Mouse (Mus musculus) limb, embryonic 14.5 days (tissue): ENCODE data around the gene Meis3. TPM values are rescaled to one million over a fixed set of nuclear protein-coding genes. Genes with fewer than 3 reads are reported as not detected.

Experiments used
- ATAC-seq: fragments of 200-750 bp; cut with Nextera tagmentation; 2 replicates; pipeline ENCODE4 v1.8.0; 2017; ENCODE audit warnings: low read depth, moderate number of reproducible peaks, moderate TSS enrichment; ENCODE audit not compliant: low FRiP score
- DNase-seq: peaks from one replicate; pipeline ENCODE4 v3.0.0-alpha.2; 2015; ENCODE audit warnings: low spot score
- H3K27ac ChIP-seq: fragments of 300-500 bp; sonication (generic); replicated peaks from 2 replicates; pipeline ENCODE4 v1.5.1; 2014; ENCODE audit warnings: low read depth, mild to moderate bottlenecking, low read length, moderate library complexity, mixed read lengths
- H3K27me3 ChIP-seq: fragments of 300-500 bp; sonication (generic); 2 replicates; pipeline ENCODE4 v1.6.1; 2014; ENCODE audit warnings: low read length, mixed read lengths; ENCODE audit not compliant: control insufficient read depth, insufficient read depth
- H3K36me3 ChIP-seq: fragments of 300-500 bp; sonication (generic); 2 replicates; pipeline ENCODE4 v1.6.1; 2014; ENCODE audit warnings: mild to moderate bottlenecking, low read length, moderate library complexity, mixed read lengths; ENCODE audit not compliant: control insufficient read depth, insufficient read depth
- H3K4me1 ChIP-seq: fragments of 300-500 bp; sonication (generic); 2 replicates; pipeline ENCODE4 v1.6.1; 2014; ENCODE audit warnings: antibody characterized with exemption, low read length, mixed read lengths; ENCODE audit not compliant: control insufficient read depth, insufficient read depth
- H3K4me2 ChIP-seq: fragments of 300-500 bp; sonication (generic); replicated peaks from 2 replicates; pipeline ENCODE4 v1.6.1; 2014; ENCODE audit warnings: low read depth, mild to moderate bottlenecking, low read length, moderate library complexity; ENCODE audit not compliant: severe bottlenecking
- H3K4me3 ChIP-seq: fragments of 300-500 bp; sonication (generic); replicated peaks from 2 replicates; pipeline ENCODE4 v1.5.1; 2014; ENCODE audit warnings: low read length
- H3K9ac ChIP-seq: fragments of 300-500 bp; sonication (generic); 2 replicates; pipeline ENCODE4 v1.6.1; 2014; ENCODE audit warnings: mild to moderate bottlenecking, low read depth, low read length, moderate library complexity; ENCODE audit not compliant: severe bottlenecking
- H3K9me3 ChIP-seq: fragments of 300-500 bp; sonication (generic); 2 replicates; pipeline ENCODE4 v1.6.1; 2016; ENCODE audit warnings: low read length; ENCODE audit not compliant: control insufficient read depth
- POLR2A ChIP-seq: fragments of 200-500 bp; IDR thresholded peaks from 2 replicates; pipeline ENCODE4 v1.8.0; 2012; ENCODE audit warnings: inconsistent platforms, mild to moderate bottlenecking, moderate library complexity, borderline replicate concordance; ENCODE audit not compliant: insufficient read depth, insufficient read length; ENCODE audit errors: extremely low read depth
- WGBS: fragments of 180-500 bp; shearing (Covaris S2); extraction: QIAGEN DNeasy Blood & Tissue Kit; methylation state at CpG from one replicate; pipeline ENCODE4 v1.1.7; 2014; 5-methylcytosine and 5-hydroxymethylcytosine counted together
- polyA plus RNA-seq, 2 experiments: library from polyadenylated mRNA; depleted of rRNA in 1 of 2; stranded (reverse) in 1 of 2; unstranded in 1 of 2; fragments of >200 nt; fragmentation: Nextera tagmentation in 1 of 2; extraction: Ambion mirVana in 1 of 2; gene quantifications; 2 replicates each; pipeline versions ENCODE4 v1.2.1 to v1.2.3; 2012 to 2014

Meis3 gene
- polyA plus RNA-seq (2012; rRNA removed) (29.3 and 34.2 TPM in 2 replicates), polyA plus RNA-seq (2014; fragmentation: Nextera tagmentation; extraction: Ambion mirVana) (15.1 and 16.2 TPM in 2 replicates)

DNA sequence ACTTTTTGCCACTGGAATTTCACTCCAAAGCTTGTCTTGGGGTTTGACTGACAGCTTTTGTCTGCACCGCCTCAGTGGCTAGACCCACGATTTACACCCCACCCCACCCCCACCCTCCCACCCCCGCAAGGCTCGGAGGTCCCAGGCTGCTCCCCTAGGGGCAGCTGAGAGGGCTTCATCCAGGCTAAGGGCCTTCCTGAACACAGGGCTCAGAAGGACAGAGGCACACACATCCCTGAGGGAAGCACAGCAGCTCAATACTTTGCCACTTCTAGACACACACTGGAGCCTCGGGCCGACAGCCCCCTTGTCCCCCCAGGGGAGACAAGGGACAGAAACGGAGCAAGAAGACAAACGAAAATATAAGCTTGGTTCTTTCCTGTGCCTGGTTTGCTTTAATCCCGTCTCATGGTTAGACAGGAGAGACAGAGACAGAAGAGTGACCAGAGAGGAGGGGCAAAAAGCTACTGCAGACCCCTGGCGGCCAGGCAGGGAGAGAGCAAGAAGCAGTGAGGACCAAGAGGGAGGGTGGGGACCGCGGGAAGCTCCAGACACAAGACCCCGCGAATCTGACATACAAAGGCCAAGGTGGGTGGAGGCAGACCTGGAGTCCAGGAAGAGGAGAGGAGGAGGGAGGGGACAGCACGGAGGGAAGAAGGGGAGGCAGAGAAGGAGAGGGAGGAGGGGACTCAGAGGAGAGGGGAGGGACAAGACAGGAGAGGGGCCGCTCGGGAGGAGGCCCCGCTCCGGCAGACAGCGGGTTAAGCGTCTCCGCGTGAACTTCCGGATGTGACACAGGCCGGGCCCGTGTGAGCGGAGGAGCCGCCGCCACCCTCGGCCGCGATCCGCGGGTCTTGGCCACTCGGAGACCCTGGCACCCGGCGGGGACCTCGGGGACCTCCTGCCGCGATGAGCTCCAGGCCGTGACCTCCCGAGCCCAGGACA is at the start of gene Meis3:
Gene Meis3 (plus strand): TSS at position 494 of the 945 bp plus-strand sequence.
- DNase-seq (peak; percentile 40), ATAC-seq (peak; percentile 69)
- TF ChIP-seq POLR2A, result no peak
- Histone ChIP-seq H3K9me3 (no peaks in the 10 kb centered on the region), H3K27ac (no peak within 1 kb of the TSS), H3K36me3 (no peaks in the 10 kb centered on the region), H3K27me3 (peaks cover 23% of the 10 kb centered on the region; the same call in 1 of the 2 replicates), H3K4me1 (no peaks in the 10 kb centered on the region), H3K4me2 (peak within 1 kb of the TSS; percentile 71), H3K4me3 (peak within 1 kb of the TSS; percentile 49), H3K9ac (peak within 1 kb of the TSS; percentile 61)
- 1% methylated on average over 35 of the region's 42 CpGs for WGBS

DNA sequence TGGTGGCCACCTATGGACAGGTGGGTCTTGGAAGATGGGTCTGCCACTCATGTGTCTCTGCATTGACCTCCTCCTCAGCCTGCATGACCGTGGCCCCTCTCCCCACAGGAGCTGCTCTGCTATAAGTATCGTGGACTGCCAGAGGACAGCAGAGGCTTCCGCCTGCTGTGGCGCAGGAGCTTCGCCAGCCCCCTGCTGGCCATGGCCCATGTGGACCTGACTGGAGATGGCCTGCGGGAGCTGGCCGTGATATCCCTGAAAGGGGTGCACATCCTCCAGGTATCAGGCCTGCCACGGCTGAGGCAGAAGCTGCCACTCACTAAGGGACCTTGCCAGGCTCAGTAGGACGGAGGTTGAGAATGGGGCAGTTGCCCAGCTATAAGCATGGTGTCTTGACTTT is 49.1 kb upstream of the Meis3 start:
- no peak overlapping the region for H3K9ac ChIP-seq
- H3K36me3 ChIP-seq, result peaks cover 13% of the 10 kb centered on the region
- peaks cover 5% of the 10 kb centered on the region; the same call in 1 of the 2 replicates for H3K4me1 ChIP-seq
- DNase-seq (no peak), ATAC-seq (no peak)
- no peak overlapping the region for H3K4me2 ChIP-seq
- H3K9me3 ChIP-seq, result no peaks in the 10 kb centered on the region
- H3K4me3 ChIP-seq, result no peak overlapping the region
- H3K27ac ChIP-seq, result no peak overlapping the region
- whole genome bisulfite sequencing, result 80% methylated on average over 9 of the region's 9 CpGs
- H3K27me3 ChIP-seq, result no peaks in the 10 kb centered on the region; the same call in 1 of the 2 replicates
- TF ChIP-seq POLR2A, result no peak

DNA sequence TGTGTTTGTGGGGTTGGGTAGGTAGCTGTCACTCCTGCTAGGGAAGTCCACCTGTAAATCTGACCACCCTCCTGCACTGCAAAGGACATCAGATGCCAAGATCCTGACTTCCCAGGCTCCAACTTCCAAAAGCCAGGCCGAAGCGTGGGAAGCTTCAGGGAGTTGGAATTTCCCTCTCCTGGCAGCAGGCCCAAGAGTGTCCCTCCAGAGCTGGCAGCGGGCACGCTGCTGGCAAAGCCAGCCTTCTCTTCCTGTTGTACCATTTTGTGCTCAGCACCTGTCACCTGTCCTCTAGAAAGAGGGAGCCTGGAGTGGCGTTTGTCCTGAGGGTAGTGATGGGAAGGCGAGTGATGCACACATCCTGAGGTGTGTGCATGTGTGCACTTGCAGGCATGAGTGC is 46.5 kb upstream of the Meis3 start:
- no peak overlapping the region for H3K4me3 ChIP-seq
- WGBS, result 86% methylated on average over 6 of the region's 6 CpGs
- H3K36me3 ChIP-seq, result peaks cover 10% of the 10 kb centered on the region

DNA sequence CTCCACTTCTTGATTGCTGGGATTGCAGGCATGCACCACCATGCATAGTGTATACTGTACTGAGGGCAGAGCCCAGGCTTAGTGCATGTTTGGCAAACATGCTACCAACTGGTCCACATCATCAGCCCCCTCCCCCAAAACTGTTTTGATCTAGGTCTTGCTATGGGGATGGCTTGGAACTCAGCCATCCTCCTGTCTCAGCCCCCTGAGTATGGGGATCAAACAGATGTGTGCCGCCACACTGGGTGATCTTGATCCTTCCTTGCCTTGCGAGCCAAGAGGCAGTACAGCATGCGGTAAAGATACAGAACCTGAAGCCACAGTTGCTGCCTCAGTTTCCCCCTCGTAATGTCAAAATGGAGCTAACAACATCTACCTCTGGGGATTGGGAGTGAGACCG is 46.0 kb upstream of the Meis3 start:
- no peak for ATAC-seq
- no peak for DNase-seq
- TF ChIP-seq POLR2A, result no peak
- WGBS, result 65% methylated on average over 5 of the region's 5 CpGs
- H3K27me3 ChIP-seq, result no peaks in the 10 kb centered on the region; the same call in 1 of the 2 replicates
- H3K4me2 ChIP-seq, result no peak overlapping the region
- peaks cover 5% of the 10 kb centered on the region for H3K36me3 ChIP-seq
- H3K9ac ChIP-seq, result no peak overlapping the region
- H3K4me1 ChIP-seq, result peaks cover 12% of the 10 kb centered on the region
- H3K9me3 ChIP-seq, result no peaks in the 10 kb centered on the region
- H3K27ac ChIP-seq, result no peak overlapping the region
- no peak overlapping the region for H3K4me3 ChIP-seq

More for the DNA sequence above, 46.5 kb upstream of the Meis3 start:
- Histone ChIP-seq H3K4me1 (peaks cover 12% of the 10 kb centered on the region), H3K27ac (no peak overlapping the region), H3K27me3 (no peaks in the 10 kb centered on the region; the same call in 1 of the 2 replicates), H3K4me2 (no peak overlapping the region), H3K9me3 (no peaks in the 10 kb centered on the region), H3K9ac (no peak overlapping the region)
- DNase-seq (no peak), ATAC-seq (no peak)
- no peak for TF ChIP-seq POLR2A

DNA sequence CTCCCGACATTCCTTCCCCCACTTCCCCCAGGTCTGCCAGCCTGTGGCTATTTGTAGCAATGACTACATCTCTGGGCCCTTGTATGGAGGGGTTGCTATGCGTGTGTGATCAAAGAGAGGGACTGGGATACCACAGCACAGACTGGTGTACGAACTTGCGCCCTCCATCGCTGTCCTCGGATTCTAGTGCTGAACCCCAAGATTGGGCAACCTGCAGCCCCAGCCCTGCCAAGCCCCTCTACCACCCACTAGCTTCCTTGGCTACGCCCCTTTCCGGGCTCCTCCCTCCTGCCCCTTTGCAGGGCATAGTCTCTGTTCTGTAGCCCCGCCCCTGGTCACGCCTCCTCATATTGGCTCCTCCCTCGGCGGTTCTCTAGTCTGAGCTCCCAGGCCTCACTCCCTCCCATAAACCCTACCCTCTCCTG is 45.5 kb upstream of the Meis3 start, which contains the start of gene Slc8a2:
Gene Slc8a2 (plus strand): TSS at position 406 of the 425 bp plus-strand sequence.
- DNase-seq, result peak; percentile 73
- WGBS, result under 1% methylated on average over 12 of the region's 12 CpGs
- H3K36me3 ChIP-seq, result peaks cover 9% of the 10 kb centered on the region
- H3K9ac ChIP-seq, result peak within 1 kb of the TSS; percentile 66
- H3K4me2 ChIP-seq, result peak within 1 kb of the TSS; percentile 73
- TF ChIP-seq POLR2A, result no peak
- peaks cover 12% of the 10 kb centered on the region for H3K4me1 ChIP-seq
- ATAC-seq, result peak; percentile 83
- no peaks in the 10 kb centered on the region; the same call in 1 of the 2 replicates for H3K27me3 ChIP-seq
- no peaks in the 10 kb centered on the region for H3K9me3 ChIP-seq
- H3K4me3 ChIP-seq, result peak within 1 kb of the TSS; percentile 55
- 0 out of 2 replicates have a peak within 1 kb of the TSS, but pooled peaks have one; percentile 35 for H3K27ac ChIP-seq
